Mouse (Mus musculus) cerebellum, postnatal 25 days (tissue): ENCODE measurements around the gene Gm14326.
"Not testable (repeated sequence)": the region's sequence is repeated elsewhere in the genome, so short reads cannot be mapped to it uniquely, and the experiment has no call there.

Source experiments
- DNase-seq, 2 experiments: peaks; one replicate each; pipeline ENCODE4 v3.0.0; 2021; ENCODE audit warnings: mixed read lengths in 2 of 2

The Gm14326 gene

GRCm38 (mm10) chr2:177957145-177957544 lies at the start of gene Gm14326:
Gm14326 (minus strand) TSS chr2:177957297.
- DNase-seq: peak; percentile 79 to 82

DNA sequence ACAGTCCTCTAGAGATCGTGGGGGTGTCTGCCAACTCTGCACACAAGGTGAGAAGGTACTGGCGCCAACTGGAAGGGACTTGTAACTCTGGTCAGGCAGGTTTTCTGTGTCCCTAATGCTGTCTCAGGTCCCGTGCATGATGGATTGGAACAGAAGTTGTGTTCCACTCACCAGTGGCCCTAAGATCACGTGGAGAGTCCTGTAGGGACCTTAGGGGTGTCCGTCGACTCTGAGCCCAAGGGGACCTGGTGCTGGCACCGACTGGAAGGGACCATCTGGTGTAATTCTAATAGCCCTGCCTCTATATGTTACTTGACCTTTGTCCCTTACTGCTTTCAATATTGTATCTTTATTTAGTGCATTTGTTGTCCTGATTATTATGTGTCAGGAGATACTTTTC lies 17.7 kb upstream of the Gm14326 start:
- not testable (repeated sequence) for DNase-seq

DNA sequence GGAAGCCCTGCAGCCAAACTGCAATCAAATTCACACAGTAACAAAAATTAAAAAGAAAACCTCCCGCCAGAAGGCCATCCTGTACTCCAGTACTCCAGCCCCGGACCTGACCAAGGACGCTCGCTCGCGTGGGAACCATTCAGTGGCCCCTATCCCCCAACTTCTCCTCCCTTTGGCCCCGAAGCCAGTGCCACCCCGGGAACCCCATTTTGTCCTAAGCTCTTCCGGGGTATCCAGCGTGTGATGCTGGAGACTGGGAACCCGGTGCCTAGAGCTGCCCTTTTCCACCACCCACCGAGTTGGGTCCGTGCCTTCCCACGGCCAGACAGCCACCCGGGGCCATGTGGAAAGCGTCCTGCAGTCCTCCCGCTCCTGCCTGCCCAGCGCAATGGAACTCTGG lies 363 bp downstream of the Gm14326 start:
- peak; percentile 51 to 65 for DNase-seq

GRCm38 (mm10) chr2:177925563-177926103 lies 31.5 kb downstream of the Gm14326 start, which contains the start of gene Zfp972:
Zfp972 (minus strand) TSS chr2:177925613.
- DNase-seq: not testable (repeated sequence)

GRCm38 (mm10) chr2:177903276-177903675 lies 53.8 kb downstream of the Gm14326 start:
- DNase-seq: not testable (repeated sequence)

DNA sequence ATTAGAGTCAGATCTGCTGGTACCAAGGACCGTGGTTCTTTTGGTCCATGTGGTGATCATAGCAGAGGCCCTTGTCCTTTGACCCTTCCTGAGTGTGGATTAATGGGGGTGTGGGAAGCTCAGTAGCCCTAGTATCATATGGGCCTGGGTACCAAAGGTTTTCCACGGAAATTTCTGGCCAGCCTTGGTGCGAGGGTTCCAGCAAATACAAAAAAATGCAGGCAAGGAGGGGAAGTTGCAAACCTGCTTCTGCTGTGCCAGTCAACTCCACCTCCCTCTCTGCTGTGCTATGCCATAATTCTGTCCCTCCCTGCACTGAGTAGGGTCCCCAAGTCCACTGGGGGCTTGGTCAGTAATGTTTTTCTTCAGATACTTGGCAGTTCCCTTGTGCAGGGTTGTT lies 58.9 kb downstream of the Gm14326 start:
- DNase-seq: not testable (repeated sequence)

DNA sequence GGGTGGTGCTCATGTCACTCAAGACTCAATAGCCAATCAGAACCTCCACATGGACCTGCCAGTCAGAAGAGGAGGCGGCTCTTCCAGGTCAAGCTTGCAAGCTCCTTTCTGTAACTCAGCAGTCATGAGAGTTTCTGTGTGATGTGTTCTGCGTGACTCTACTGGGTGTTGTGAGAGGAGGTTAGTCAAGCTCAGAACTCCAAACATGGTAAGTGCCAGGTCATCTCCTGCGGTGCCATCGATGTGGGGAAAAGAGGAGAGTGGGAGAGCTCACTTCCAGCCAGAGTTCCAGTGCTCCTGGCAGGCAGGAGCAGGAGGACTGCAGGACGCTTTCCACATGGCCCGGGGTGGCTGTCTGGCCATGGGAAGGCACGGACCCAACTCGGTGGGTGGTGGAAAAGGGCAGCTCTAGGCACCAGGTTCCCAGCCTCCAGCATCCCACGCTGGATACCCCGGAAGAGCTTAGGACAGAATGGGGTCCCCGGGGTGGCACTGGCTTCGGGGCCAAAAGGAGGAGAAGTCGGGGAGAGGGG lies 60.0 kb downstream of the Gm14326 start, which contains the start of gene Gm14327:
Gene Gm14327, plus strand, starts transcription at position 51 of the 533 bp plus-strand sequence.
- DNase-seq: peak; percentile 3 to 16

DNA sequence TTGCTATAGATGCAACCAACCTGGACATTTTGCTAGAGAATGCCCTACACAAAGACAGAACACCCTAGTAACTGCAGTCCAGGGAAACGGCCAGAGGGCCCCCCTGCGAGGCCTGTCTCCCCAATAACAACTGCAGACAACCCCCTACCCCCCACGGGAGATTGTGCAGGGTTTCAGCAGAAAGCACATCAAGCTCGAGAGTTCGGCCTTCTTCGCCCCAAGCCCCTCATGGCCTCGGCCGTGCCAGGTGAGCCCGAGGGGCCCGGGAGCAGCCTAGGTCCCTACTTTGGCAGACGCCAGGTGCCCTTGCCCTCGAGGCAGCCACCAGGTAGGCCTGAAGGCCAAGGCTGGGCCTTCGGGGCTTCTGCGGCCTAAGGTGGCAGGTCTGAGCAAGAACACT lies 69.4 kb downstream of the Gm14326 start:
- DNase-seq: peak in 1 of 2 experiments; percentile 1
